Mouse (Mus musculus): Measurements from ENCODE around the gene Tef. TPM values are rescaled to one million over a fixed set of nuclear protein-coding genes. Genes with fewer than 3 reads are reported as not detected.

Tef gene
- polyA plus RNA-seq, 1 experiment from 2014 or later = 9.2 TPM

DNA sequence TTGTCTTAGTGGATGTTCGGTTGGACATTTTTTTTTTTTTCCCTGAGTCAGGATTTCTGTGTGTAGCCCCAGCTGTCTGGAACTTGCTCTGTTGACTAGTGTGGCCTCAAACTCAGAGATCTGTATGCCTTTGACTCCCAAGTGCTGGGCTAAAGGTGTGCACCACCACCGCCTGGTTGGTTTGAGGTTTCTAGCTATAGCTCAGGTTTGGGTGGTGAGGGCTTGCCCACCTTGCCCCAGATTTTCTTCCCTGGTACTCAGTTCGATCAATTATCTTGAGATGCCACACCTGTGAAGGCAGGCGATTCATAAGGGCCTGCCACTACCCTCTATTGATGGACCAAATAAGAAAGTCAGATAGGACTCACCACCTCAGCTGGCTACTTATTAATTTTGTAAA is 44.9 kb downstream of the Tef start:
- no peak for ATAC-seq (ENCODE audit: low read depth)
- no peaks in the 10 kb centered on the region for H3K9me3 ChIP-seq (replicated peaks; ENCODE audit: control insufficient read depth, low read length)
- WGBS (ENCODE audit: insufficient replicate concordance) = 71% methylated on average over 4 of the region's 4 CpGs
- H3K9ac ChIP-seq (ENCODE audit: low read depth, low read length) = no peak overlapping the region
- H3K27me3 ChIP-seq (ENCODE audit: control insufficient read depth, insufficient read depth, low read depth, low read length) = no peaks in the 10 kb centered on the region
- no peak overlapping the region for H3K27ac ChIP-seq (ENCODE audit: low read length)
- H3K36me3 ChIP-seq (ENCODE audit: control insufficient read depth, insufficient read depth) = peaks cover 22% of the 10 kb centered on the region
- no peak overlapping the region for H3K4me2 ChIP-seq (ENCODE audit: low read depth, low read length)
- no peak overlapping the region for H3K4me3 ChIP-seq (ENCODE audit: low read depth, low read length)
- peaks cover 5% of the 10 kb centered on the region for H3K4me1 ChIP-seq (ENCODE audit: control insufficient read depth, low read depth, low read length)

DNA sequence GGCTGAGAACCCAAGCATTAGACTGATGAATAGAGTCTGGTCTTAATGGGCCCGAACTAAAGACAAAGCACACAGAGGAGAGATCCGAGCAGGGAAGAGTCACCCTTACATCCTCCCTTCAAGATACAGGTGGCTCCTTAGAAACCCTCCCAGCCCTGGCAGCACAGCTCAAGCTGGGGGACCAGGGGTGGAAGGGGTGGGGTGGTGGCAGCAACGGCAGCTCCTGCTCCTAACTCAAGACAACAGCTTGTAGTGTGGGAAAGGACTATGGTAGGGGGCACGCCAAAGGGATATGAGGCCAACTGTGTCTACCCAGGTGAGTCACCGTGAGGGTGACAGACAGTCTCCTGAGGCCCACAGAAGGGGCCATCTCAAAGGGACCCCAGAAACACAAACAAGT is 45.6 kb downstream of the Tef start:
- peaks cover 22% of the 10 kb centered on the region for H3K36me3 ChIP-seq (ENCODE audit: control insufficient read depth, insufficient read depth)
- H3K4me1 ChIP-seq (ENCODE audit: control insufficient read depth, low read depth, low read length) = peaks cover 5% of the 10 kb centered on the region
- no peak overlapping the region for H3K27ac ChIP-seq (ENCODE audit: low read length)
- no peaks in the 10 kb centered on the region for H3K9me3 ChIP-seq (replicated peaks; ENCODE audit: control insufficient read depth, low read length)
- 84% methylated on average over 5 of the region's 5 CpGs for WGBS (ENCODE audit: insufficient replicate concordance)
- H3K9ac ChIP-seq (ENCODE audit: low read depth, low read length) = no peak overlapping the region
- no peak overlapping the region for H3K4me3 ChIP-seq (ENCODE audit: low read depth, low read length)
- H3K27me3 ChIP-seq (ENCODE audit: control insufficient read depth, insufficient read depth, low read depth, low read length) = no peaks in the 10 kb centered on the region
- H3K4me2 ChIP-seq (ENCODE audit: low read depth, low read length) = no peak overlapping the region
- no peak for ATAC-seq (ENCODE audit: low read depth)

DNA sequence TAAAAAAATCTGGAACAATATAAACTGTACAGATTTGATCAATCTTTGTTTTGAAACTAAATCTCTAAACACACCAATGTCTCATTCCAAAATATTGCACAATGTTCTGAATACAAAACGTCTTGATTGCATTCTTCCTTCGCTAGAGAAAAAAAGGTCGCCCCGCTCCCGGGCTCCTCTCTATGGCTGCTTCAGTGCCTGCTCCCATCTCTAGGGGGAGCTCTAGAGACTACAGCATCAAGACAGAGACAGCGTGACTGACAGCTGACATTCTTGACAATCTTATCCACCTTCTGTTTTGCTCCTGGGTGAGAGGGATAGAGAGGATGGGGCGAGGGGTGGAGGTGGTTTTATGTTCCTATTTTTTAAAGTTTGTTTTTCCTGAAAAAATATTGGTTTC is 46.1 kb downstream of the Tef start:
- Histone ChIP-seq H3K4me1 (ENCODE audit: control insufficient read depth, low read depth, low read length) (peaks cover 5% of the 10 kb centered on the region), H3K27ac (ENCODE audit: low read length) (no peak overlapping the region), H3K4me3 (ENCODE audit: low read depth, low read length) (no peak overlapping the region), H3K36me3 (ENCODE audit: control insufficient read depth, insufficient read depth) (peaks cover 22% of the 10 kb centered on the region), H3K9me3 (replicated peaks; ENCODE audit: control insufficient read depth, low read length) (no peaks in the 10 kb centered on the region), H3K4me2 (ENCODE audit: low read depth, low read length) (no peak overlapping the region), H3K27me3 (ENCODE audit: control insufficient read depth, insufficient read depth, low read depth, low read length) (no peaks in the 10 kb centered on the region), H3K9ac (ENCODE audit: low read depth, low read length) (no peak overlapping the region)
- ATAC-seq (ENCODE audit: low read depth) = peak; percentile 55; the same call in 1 of the 2 replicates
- 32% methylated on average over 7 of the region's 7 CpGs for WGBS (ENCODE audit: insufficient replicate concordance)

DNA sequence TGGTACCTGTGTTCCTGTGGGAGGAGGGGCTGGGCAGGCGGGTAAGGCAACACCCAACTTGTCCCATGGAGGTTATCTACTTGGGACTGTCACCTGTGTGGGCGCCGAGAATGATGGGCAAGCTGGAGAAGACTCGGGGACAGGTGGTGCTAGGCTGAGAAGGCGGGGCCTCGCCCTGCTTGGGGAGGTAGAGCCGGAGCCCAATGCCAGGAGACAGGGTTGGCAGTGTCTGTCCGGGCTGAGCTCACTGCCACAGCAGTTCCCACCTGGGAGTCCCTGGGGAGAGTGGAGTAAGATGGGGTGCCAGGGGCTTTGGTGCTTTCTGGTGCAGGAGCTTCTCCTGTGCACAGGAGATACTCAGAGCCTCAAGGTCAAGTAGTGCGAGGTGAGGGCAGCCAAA is 46.9 kb downstream of the Tef start:
- 71% methylated on average over 9 of the region's 9 CpGs for WGBS (ENCODE audit: insufficient replicate concordance)
- Histone ChIP-seq H3K9me3 (replicated peaks; ENCODE audit: control insufficient read depth, low read length) (no peaks in the 10 kb centered on the region), H3K4me2 (ENCODE audit: low read depth, low read length) (no peak overlapping the region), H3K9ac (ENCODE audit: low read depth, low read length) (no peak overlapping the region), H3K27ac (ENCODE audit: low read length) (no peak overlapping the region), H3K4me3 (ENCODE audit: low read depth, low read length) (no peak overlapping the region), H3K27me3 (ENCODE audit: control insufficient read depth, insufficient read depth, low read depth, low read length) (no peaks in the 10 kb centered on the region), H3K4me1 (ENCODE audit: control insufficient read depth, low read depth, low read length) (peaks cover 8% of the 10 kb centered on the region), H3K36me3 (ENCODE audit: control insufficient read depth, insufficient read depth) (peaks cover 22% of the 10 kb centered on the region)
- no peak for ATAC-seq (ENCODE audit: low read depth)

DNA sequence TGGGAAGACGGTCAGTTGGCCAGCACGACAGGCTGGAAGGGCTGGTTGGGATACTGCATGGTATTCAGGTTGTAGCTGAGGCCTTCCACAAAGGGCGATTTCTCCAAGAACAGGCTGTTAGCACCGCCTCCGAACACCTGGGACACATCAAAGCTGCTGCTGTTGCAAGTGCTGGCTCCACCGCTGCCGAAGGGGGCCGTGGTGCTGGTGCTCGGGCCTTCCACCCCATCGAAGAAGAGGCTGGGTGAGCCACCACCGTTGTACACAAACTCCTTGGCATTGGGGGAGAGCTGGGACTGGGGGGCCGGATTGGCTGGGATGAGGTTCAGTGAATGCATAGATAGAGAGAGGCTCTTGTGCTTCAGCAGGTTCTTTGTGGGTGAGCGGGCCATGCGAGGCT is 48.5 kb downstream of the Tef start:
- no peak overlapping the region for H3K9ac ChIP-seq (ENCODE audit: low read depth, low read length)
- no peaks in the 10 kb centered on the region for H3K9me3 ChIP-seq (replicated peaks; ENCODE audit: control insufficient read depth, low read length)
- H3K4me3 ChIP-seq (ENCODE audit: low read depth, low read length) = no peak overlapping the region
- no peaks in the 10 kb centered on the region for H3K27me3 ChIP-seq (ENCODE audit: control insufficient read depth, insufficient read depth, low read depth, low read length)
- peaks cover 22% of the 10 kb centered on the region for H3K36me3 ChIP-seq (ENCODE audit: control insufficient read depth, insufficient read depth)
- peaks cover 13% of the 10 kb centered on the region for H3K4me1 ChIP-seq (ENCODE audit: control insufficient read depth, low read depth, low read length)
- WGBS (ENCODE audit: insufficient replicate concordance) = 81% methylated on average over 14 of the region's 14 CpGs
- H3K4me2 ChIP-seq (ENCODE audit: low read depth, low read length) = no peak overlapping the region
- H3K27ac ChIP-seq (ENCODE audit: low read length) = no peak overlapping the region
- ATAC-seq (ENCODE audit: low read depth) = no peak

DNA sequence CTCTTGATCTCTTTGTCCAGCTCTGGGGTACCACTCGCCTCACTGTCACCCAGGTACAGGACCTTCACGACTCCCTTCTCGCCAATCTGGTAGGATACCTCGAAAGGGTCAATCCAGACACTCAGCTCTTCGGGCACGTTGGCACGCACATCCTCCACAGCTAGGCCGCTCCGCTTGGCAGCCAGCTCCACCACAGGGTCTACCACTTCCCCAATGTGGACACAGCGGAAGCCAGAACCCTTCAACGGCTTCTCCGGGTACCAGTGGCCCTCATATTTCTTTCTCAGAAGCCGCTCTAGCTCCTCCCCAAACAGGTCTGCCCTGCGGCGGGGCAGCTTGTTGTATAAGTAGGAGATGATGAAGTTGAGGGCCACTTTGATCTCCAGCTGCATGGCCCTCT is 49.2 kb downstream of the Tef start:
- Histone ChIP-seq H3K4me2 (ENCODE audit: low read depth, low read length) (no peak overlapping the region), H3K9ac (ENCODE audit: low read depth, low read length) (no peak overlapping the region), H3K36me3 (ENCODE audit: control insufficient read depth, insufficient read depth) (peaks cover 22% of the 10 kb centered on the region), H3K9me3 (replicated peaks; ENCODE audit: control insufficient read depth, low read length) (no peaks in the 10 kb centered on the region), H3K4me1 (ENCODE audit: control insufficient read depth, low read depth, low read length) (peaks cover 11% of the 10 kb centered on the region), H3K27me3 (ENCODE audit: control insufficient read depth, insufficient read depth, low read depth, low read length) (no peaks in the 10 kb centered on the region), H3K4me3 (ENCODE audit: low read depth, low read length) (no peak overlapping the region), H3K27ac (ENCODE audit: low read length) (no peak overlapping the region)
- WGBS (ENCODE audit: insufficient replicate concordance) = 85% methylated on average over 15 of the region's 15 CpGs
- ATAC-seq (ENCODE audit: low read depth) = no peak

DNA sequence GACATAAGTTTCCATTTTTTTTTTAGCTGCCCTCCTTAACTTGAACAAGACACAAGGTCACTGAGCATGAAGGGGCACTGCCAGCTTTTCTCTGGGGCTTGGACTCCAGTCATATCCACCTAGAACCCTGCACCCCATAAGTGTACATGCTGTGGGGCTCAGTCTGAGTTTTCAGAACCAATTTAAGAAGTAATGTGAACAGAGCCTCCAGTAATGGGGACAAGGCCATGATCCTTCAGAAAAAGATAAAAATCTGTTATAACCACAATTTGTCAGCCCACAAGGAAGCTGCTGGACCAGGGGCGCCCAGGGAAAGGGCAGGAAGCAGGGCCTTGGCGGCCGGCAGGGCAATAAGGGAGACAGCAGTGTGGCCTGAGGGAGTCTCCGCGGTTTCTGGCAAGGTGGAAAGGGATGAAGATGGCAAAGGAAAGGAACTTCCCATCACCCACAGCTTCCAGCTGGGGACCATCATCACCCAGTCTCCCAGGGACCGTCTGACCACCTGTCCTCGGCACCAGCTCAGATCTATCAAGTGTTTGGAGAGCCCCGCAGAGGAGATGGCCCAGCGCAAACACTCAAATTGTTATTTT is 50.3 kb downstream of the Tef start:
- no peak overlapping the region for H3K9ac ChIP-seq (ENCODE audit: low read depth, low read length)
- no peak overlapping the region for H3K4me2 ChIP-seq (ENCODE audit: low read depth, low read length)
- H3K4me1 ChIP-seq (ENCODE audit: control insufficient read depth, low read depth, low read length) = peaks cover 17% of the 10 kb centered on the region
- no peak for ATAC-seq (ENCODE audit: low read depth)
- 74% methylated on average over 9 of the region's 9 CpGs for WGBS (ENCODE audit: insufficient replicate concordance)
- H3K4me3 ChIP-seq (ENCODE audit: low read depth, low read length) = no peak overlapping the region
- H3K27ac ChIP-seq (ENCODE audit: low read length) = peak overlapping the region; percentile 6; the same call in 1 of the 2 replicates
- H3K36me3 ChIP-seq (ENCODE audit: control insufficient read depth, insufficient read depth) = peaks cover 22% of the 10 kb centered on the region
- no peaks in the 10 kb centered on the region for H3K9me3 ChIP-seq (replicated peaks; ENCODE audit: control insufficient read depth, low read length)
- no peaks in the 10 kb centered on the region for H3K27me3 ChIP-seq (ENCODE audit: control insufficient read depth, insufficient read depth, low read depth, low read length)

DNA sequence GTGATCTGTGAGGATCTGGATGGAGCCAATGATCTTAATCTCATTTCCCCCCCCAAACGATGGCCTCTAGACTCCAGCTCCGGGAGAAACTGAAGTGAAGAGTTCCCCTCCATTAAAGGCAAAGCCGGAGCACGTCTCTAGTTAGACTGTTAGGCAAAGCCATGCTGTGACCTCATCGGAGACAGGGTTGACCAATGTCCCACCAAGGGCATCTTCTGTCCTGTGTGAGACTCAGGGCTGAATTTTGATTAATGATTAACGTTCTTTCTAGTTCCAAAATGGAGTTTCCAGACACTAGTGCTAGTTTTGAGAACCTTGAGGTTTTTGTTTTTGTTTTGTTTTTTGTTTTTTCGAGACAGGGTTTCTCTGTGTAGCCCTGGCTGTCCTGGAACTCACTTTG is 50.9 kb downstream of the Tef start:
- H3K9ac ChIP-seq (ENCODE audit: low read depth, low read length) = no peak overlapping the region
- 64% methylated on average over 7 of the region's 7 CpGs for WGBS (ENCODE audit: insufficient replicate concordance)
- peaks cover 22% of the 10 kb centered on the region for H3K36me3 ChIP-seq (ENCODE audit: control insufficient read depth, insufficient read depth)
- no peaks in the 10 kb centered on the region for H3K27me3 ChIP-seq (ENCODE audit: control insufficient read depth, insufficient read depth, low read depth, low read length)
- H3K4me2 ChIP-seq (ENCODE audit: low read depth, low read length) = no peak overlapping the region
- H3K4me1 ChIP-seq (ENCODE audit: control insufficient read depth, low read depth, low read length) = peaks cover 17% of the 10 kb centered on the region
- no peak overlapping the region for H3K4me3 ChIP-seq (ENCODE audit: low read depth, low read length)
- H3K27ac ChIP-seq (ENCODE audit: low read length) = peak overlapping the region; percentile 6; the same call in 1 of the 2 replicates
- no peak for ATAC-seq (ENCODE audit: low read depth)
- H3K9me3 ChIP-seq (replicated peaks; ENCODE audit: control insufficient read depth, low read length) = no peaks in the 10 kb centered on the region

DNA sequence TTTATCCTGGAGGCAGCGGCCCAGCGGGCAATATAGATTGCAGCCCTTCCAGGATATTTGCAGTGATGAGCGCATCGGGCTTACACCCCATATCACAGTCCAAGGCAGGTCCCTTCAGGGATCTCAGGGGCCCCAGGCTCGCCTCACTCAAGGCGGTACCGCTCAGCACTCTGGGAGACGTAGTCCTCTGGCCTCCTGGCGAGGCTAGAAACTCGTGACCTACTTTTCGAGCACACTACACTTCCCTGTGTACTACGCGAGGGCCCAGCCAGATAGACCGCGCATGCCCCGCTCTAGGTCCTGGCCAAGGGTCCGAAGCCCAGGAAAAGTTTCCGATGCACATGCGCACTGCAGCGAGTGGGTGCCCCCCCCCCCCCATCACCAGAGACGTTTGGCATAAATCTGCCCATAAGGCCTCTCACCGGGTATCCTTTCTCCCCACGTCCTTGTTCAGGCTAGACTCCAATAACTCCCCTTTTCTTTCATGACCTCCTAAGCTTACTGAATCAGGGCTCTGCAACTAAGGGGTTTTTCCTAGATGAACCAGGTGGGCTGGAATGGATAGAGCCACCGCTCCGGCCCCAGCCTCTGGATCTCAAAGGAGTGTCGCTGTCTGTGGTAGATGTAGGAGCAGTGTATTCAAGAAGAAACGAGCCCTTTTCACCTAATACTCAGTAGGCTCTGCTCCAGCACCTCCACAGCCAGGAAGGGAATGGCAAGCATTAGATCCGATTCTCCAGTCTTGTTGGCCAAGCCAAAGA is 54.0 kb downstream of the Tef start:
- WGBS (ENCODE audit: insufficient replicate concordance) = under 1% methylated on average over 28 of the region's 28 CpGs
- peak; percentile 86 for ATAC-seq (ENCODE audit: low read depth)
- peak overlapping the region; percentile 93 for H3K4me3 ChIP-seq (ENCODE audit: low read depth, low read length)

More for the DNA sequence above, 54.0 kb downstream of the Tef start:
- Histone ChIP-seq H3K4me2 (ENCODE audit: low read depth, low read length) (peak overlapping the region; percentile 96), H3K4me1 (ENCODE audit: control insufficient read depth, low read depth, low read length) (peaks cover 32% of the 10 kb centered on the region), H3K36me3 (ENCODE audit: control insufficient read depth, insufficient read depth) (peaks cover 7% of the 10 kb centered on the region), H3K9ac (ENCODE audit: low read depth, low read length) (peak overlapping the region; percentile 93), H3K27me3 (ENCODE audit: control insufficient read depth, insufficient read depth, low read depth, low read length) (no peaks in the 10 kb centered on the region), H3K9me3 (replicated peaks; ENCODE audit: control insufficient read depth, low read length) (no peaks in the 10 kb centered on the region), H3K27ac (ENCODE audit: low read length) (peak overlapping the region; percentile 95)

Data from liver, embryonic 16.5 days (tissue).